Mouse (Mus musculus) brain, embryonic 14.5 days (tissue): ENCODE data around the gene Ltbp1. TPM values are rescaled to one million over a fixed set of nuclear protein-coding genes. Genes with fewer than 3 reads are reported as not detected.

Experiments used
- DNase-seq: peaks from one replicate; pipeline ENCODE4 v3.0.0-alpha.2; 2011; ENCODE audit warnings: low read depth
- CTCF ChIP-seq: fragments of 200-500 bp; IDR thresholded peaks from 2 replicates; pipeline ENCODE4 v1.5.1; 2012; ENCODE audit warnings: inconsistent platforms, mild to moderate bottlenecking, moderate library complexity, borderline replicate concordance; ENCODE audit not compliant: insufficient read depth, insufficient read length; ENCODE audit errors: extremely low read depth
- POLR2A ChIP-seq: fragments of 200-500 bp; IDR thresholded peaks from 2 replicates; pipeline ENCODE4 v1.6.1; 2012; ENCODE audit warnings: mild to moderate bottlenecking, inconsistent platforms, borderline replicate concordance; ENCODE audit not compliant: poor library complexity, insufficient read depth, insufficient read length, severe bottlenecking; ENCODE audit errors: extremely low read depth
- polyA plus RNA-seq: library from polyadenylated mRNA; depleted of rRNA; stranded (reverse); fragments of >200 nt; gene quantifications from 2 replicates; pipeline ENCODE4 v1.2.3, GENCODE M21; 2012

Gene Ltbp1
- polyA plus RNA-seq, 1 experiment: 4.2 TPM

DNA sequence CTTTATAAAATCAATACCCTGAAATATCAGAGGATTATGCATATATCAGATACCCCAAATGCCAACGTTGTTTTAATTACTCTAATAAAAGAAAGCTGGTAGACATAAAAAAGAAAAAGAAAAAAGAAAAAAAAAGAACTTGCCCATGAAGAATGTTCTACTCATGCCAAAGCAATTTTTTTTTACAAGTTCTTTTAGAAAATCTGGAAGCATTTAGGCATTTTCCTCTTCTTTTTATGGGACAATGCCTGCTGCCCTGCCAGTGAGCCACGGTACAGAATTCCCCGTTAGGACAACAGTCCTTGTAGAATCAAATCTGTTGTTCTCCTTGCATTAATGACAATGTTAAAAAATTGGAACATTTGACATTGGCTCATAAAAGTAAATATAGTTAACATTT, 234.2 kb downstream of the Ltbp1 start:
- TF ChIP-seq POLR2A: no peak
- TF ChIP-seq CTCF: no peak
- no peak for DNase-seq

GRCm38 (mm10) chr17:75242086-75242485, 236.7 kb downstream of the Ltbp1 start:
- DNase-seq: no peak
- no peak for TF ChIP-seq POLR2A
- TF ChIP-seq CTCF: no peak

DNA sequence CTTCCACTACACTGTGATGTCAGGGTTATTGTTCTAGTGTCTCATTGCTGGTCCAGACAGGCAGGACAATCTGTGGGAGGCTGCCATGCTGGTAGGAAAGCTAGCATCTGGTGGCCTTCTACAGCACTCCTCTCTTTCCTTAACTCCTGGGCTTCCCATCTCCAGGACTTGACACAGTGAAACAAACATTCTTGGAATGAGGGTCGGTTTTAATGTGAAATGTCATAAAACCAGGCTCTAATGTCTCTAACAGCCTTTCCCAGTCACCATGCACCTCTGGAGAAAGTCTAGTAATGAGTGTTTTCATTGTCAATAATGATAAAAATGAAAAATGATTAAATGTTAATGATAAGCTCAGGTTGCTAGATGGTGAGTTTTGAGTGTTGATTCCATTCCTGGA, 237.9 kb downstream of the Ltbp1 start:
- no peak for DNase-seq
- TF ChIP-seq CTCF (no peak), POLR2A (no peak)

DNA sequence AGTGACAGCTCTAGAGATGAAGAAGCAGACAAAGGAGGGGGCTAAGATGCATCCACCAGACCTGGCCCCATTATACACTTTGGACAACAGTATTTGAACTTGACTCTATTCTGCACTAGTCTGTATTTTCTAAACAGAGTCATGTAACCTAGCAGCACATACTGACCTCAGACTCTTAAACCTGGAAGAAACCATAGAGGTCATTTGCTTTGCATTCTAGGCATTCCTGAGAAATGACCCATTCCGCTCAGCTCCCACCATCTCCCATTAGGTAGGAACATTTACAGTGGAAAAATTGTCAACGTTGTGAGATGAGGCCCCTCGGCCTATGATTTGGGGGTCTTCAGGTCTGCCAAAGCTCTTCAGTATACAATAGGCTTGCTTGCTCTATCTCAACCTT, 238.8 kb downstream of the Ltbp1 start:
- no peak for DNase-seq
- no peak for TF ChIP-seq POLR2A

GRCm38 (mm10) chr17:75245085-75245484, 239.7 kb downstream of the Ltbp1 start:
- DNase-seq: no peak
- TF ChIP-seq CTCF (no peak), POLR2A (no peak)

- no peak for DNase-seq
- TF ChIP-seq CTCF: no peak
- no peak for TF ChIP-seq POLR2A
Measured at GRCm38 (mm10) chr17:75248632-75249031, 243.3 kb downstream of the Ltbp1 start.

- no peak for TF ChIP-seq POLR2A
Measured at GRCm38 (mm10) chr17:75250571-75250970, 245.2 kb downstream of the Ltbp1 start.

GRCm38 (mm10) chr17:75251094-75251493, 245.7 kb downstream of the Ltbp1 start:
- TF ChIP-seq POLR2A (no peak), CTCF (no peak)
- no peak for DNase-seq

More at GRCm38 (mm10) chr17:75250571-75250970, 245.2 kb downstream of the Ltbp1 start:
- no peak for DNase-seq

- TF ChIP-seq CTCF (no peak), POLR2A (no peak)
- DNase-seq: no peak
Measured at GRCm38 (mm10) chr17:75252540-75252939, 247.2 kb downstream of the Ltbp1 start.

DNA sequence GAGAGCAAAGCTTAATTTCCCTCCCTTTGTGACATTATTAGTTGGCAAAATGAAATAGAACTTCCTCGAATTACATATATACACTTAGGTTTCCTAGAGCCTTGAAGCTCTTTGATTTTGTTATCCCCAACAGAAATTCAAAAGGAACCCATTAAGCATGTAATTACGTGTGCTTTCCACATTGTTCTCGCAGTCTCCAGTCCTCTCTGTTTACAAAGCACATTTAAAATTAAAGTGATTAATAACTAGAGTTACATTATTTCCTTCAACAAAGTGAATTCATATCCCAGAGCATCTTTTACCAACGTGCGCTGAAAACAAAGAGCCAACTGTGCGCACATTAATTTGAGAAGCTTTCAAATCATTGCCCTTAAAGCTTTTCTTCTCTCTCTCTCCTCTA, 249.5 kb downstream of the Ltbp1 start:
- peak; percentile 18 for DNase-seq
- no peak for TF ChIP-seq CTCF
- TF ChIP-seq POLR2A: no peak

DNA sequence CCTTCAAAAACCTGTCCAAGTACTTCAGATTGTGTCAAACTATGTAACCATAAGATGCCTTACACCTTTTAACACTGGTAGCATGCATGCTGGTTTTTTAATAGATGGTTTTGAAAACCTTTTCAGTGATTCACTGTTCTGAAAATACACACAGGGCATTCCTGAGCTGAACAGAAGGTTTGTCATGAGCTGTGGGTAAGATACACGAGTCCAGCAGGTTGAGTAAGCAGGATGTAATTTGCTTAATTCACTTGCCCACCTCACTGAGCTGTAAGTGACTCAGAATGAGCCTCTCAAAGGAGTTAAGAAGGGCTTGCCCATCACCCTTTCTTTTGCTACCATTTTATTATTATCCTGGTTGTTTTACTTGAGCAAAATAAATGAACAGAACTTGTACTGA, 250.6 kb downstream of the Ltbp1 start:
- DNase-seq: no peak
- TF ChIP-seq POLR2A (no peak), CTCF (no peak)

DNA sequence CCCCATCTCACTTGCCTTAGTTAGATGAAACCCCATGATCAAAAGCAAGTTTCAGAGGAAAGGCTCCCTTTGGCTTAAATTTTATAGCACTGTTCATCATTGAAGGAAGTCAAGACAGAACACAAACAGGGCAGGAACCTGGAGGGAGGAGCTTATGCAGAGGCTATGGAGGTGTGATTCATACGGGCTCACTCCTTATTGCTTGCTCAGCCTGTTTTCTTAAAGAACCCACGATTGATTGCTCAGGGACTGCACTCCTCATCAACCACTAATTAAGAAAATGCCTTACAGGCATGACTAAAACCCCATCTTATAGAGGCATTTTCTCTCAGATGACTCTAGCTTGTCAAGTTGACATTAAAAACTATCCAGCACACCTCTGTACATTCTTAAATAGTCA, 253.1 kb downstream of the Ltbp1 start:
- TF ChIP-seq POLR2A (no peak), CTCF (no peak)
- DNase-seq: no peak
